Mouse (Mus musculus) liver, postnatal 0 days (tissue): Measurements from ENCODE around the gene Pde6h.

ENCODE experiments used
- CTCF ChIP-seq: sonication (generic); IDR thresholded peaks from 2 replicates; pipeline ENCODE4 v1.5.1; 2016; ENCODE audit warnings: antibody characterized with exemption, low read depth
- EP300 ChIP-seq: IDR thresholded peaks from 2 replicates; pipeline ENCODE4 v1.6.1; 2016; ENCODE audit warnings: antibody characterized with exemption, low read depth, mild to moderate bottlenecking

- TF ChIP-seq CTCF (no peak), EP300 (no peak)
Observed at GRCm38 (mm10) chr6:136883961-136884360, 39.7 kb upstream of the Pde6h start.
